Mouse (Mus musculus) stomach, postnatal 0 days (tissue): ENCODE measurements around the gene Ppm1j. TPM values are rescaled to one million over a fixed set of nuclear protein-coding genes. Genes with fewer than 3 reads are reported as not detected.

Experiments used
- ATAC-seq: fragments of 200-750 bp; cut with Nextera tagmentation; 2 replicates; pipeline ENCODE4 v1.8.0; 2017; ENCODE audit not compliant: low FRiP score, low TSS enrichment
- DNase-seq: peaks from one replicate; pipeline ENCODE4 v3.0.0-alpha.2; 2016; ENCODE audit warnings: low spot score
- H3K27ac ChIP-seq: fragments of 300-500 bp; sonication (generic); replicated peaks from 2 replicates; pipeline ENCODE4 v1.5.1; 2014; ENCODE audit warnings: mild to moderate bottlenecking, control low read depth
- H3K27me3 ChIP-seq: fragments of 300-500 bp; sonication (generic); 2 replicates; pipeline ENCODE4 v1.6.1; 2014; ENCODE audit warnings: low read length; ENCODE audit not compliant: control insufficient read depth, insufficient read depth
- H3K36me3 ChIP-seq: fragments of 300-500 bp; sonication (generic); 2 replicates; pipeline ENCODE4 v1.6.1; 2014; ENCODE audit warnings: low read length, mixed read lengths; ENCODE audit not compliant: control insufficient read depth, insufficient read depth
- H3K4me1 ChIP-seq: fragments of 300-500 bp; sonication (generic); replicated peaks from 2 replicates; pipeline ENCODE4 v1.6.1; 2014; ENCODE audit warnings: antibody characterized with exemption; ENCODE audit not compliant: control insufficient read depth, insufficient read depth
- H3K4me2 ChIP-seq: fragments of 300-500 bp; sonication (generic); replicated peaks from 2 replicates; pipeline ENCODE4 v1.6.1; 2014; ENCODE audit warnings: low read depth, mild to moderate bottlenecking, control low read depth, moderate library complexity
- H3K4me3 ChIP-seq: fragments of 300-500 bp; sonication (generic); 2 replicates; pipeline ENCODE4 v1.5.1; 2014; ENCODE audit warnings: low read depth, low read length, control low read depth
- H3K9ac ChIP-seq: fragments of 300-500 bp; sonication (generic); 2 replicates; pipeline ENCODE4 v1.6.1; 2014; ENCODE audit warnings: mild to moderate bottlenecking, low read length, control low read depth, mixed read lengths
- H3K9me3 ChIP-seq: fragments of 300-500 bp; sonication (generic); 2 replicates; pipeline ENCODE4 v1.6.1; 2016; ENCODE audit warnings: low read length; ENCODE audit not compliant: control insufficient read depth
- CTCF ChIP-seq: IDR thresholded peaks from 2 replicates; pipeline ENCODE4 v1.5.1; 2016; ENCODE audit warnings: antibody characterized with exemption, low read depth, mild to moderate bottlenecking, moderate library complexity
- EP300 ChIP-seq: optimal IDR thresholded peaks from 2 replicates; pipeline ENCODE3; 2016; ENCODE audit warnings: antibody characterized with exemption
- WGBS: fragments of 180-500 bp; shearing (Covaris S2); extraction: QIAGEN DNeasy Blood & Tissue Kit; methylation state at CpG from one replicate; pipeline ENCODE4 v1.1.7; 2014; 5-methylcytosine and 5-hydroxymethylcytosine counted together
- polyA plus RNA-seq: library from polyadenylated mRNA; unstranded; fragments of >200 nt; fragmentation: Nextera tagmentation; extraction: Ambion mirVana; gene quantifications from 2 replicates; pipeline ENCODE4 v1.2.1, GENCODE M21; 2015

The Ppm1j gene
- polyA plus RNA-seq, 1 experiment from 2014 or later: 2.4 TPM

GRCm38 (mm10) chr3:104767716-104768115 is 13.1 kb upstream of the Ppm1j start:
- 78% methylated on average over 4 of the region's 4 CpGs for WGBS
- no peak overlapping the region for H3K27ac ChIP-seq

GRCm38 (mm10) chr3:104769135-104769534 is 11.7 kb upstream of the Ppm1j start:
- H3K36me3 ChIP-seq: no peaks in the 10 kb centered on the region
- 64% methylated on average over 3 of the region's 3 CpGs for WGBS
- no peak overlapping the region for H3K9ac ChIP-seq
- no peak overlapping the region for H3K27ac ChIP-seq
- no peak for TF ChIP-seq EP300
- no peak for TF ChIP-seq CTCF
- no peak for DNase-seq
- H3K4me2 ChIP-seq: no peak overlapping the region
- no peak for ATAC-seq
- H3K27me3 ChIP-seq: no peaks in the 10 kb centered on the region
- no peaks in the 10 kb centered on the region for H3K9me3 ChIP-seq
- H3K4me1 ChIP-seq: no peaks in the 10 kb centered on the region
- H3K4me3 ChIP-seq: no peak overlapping the region

More at GRCm38 (mm10) chr3:104767716-104768115, 13.1 kb upstream of the Ppm1j start:
- H3K4me2 ChIP-seq: no peak overlapping the region
- H3K9me3 ChIP-seq: no peaks in the 10 kb centered on the region
- H3K9ac ChIP-seq: no peak overlapping the region
- no peaks in the 10 kb centered on the region for H3K36me3 ChIP-seq
- H3K4me3 ChIP-seq: no peak overlapping the region
- DNase-seq: no peak
- no peaks in the 10 kb centered on the region for H3K27me3 ChIP-seq
- TF ChIP-seq EP300 (no peak), CTCF (no peak)
- no peak for ATAC-seq
- no peaks in the 10 kb centered on the region for H3K4me1 ChIP-seq

- H3K27me3 ChIP-seq: no peaks in the 10 kb centered on the region
- H3K4me2 ChIP-seq: no peak overlapping the region
- H3K36me3 ChIP-seq: no peaks in the 10 kb centered on the region
- 53% methylated on average over 10 of the region's 10 CpGs for WGBS
- no peaks in the 10 kb centered on the region for H3K4me1 ChIP-seq
- H3K9me3 ChIP-seq: no peaks in the 10 kb centered on the region
- no peak overlapping the region for H3K27ac ChIP-seq
- H3K9ac ChIP-seq: no peak overlapping the region
- no peak overlapping the region for H3K4me3 ChIP-seq
- no peak for TF ChIP-seq EP300
- peak; percentile 85 for TF ChIP-seq CTCF
- peak; percentile 60 for DNase-seq
- peak; percentile 64; the same call in 1 of the 2 replicates for ATAC-seq
Observed at GRCm38 (mm10) chr3:104770035-104770434, 10.8 kb upstream of the Ppm1j start.

GRCm38 (mm10) chr3:104770918-104771317 is 9.9 kb upstream of the Ppm1j start:
- Histone ChIP-seq H3K4me2 (no peak overlapping the region), H3K27ac (no peak overlapping the region), H3K27me3 (no peaks in the 10 kb centered on the region), H3K9me3 (no peaks in the 10 kb centered on the region), H3K36me3 (no peaks in the 10 kb centered on the region), H3K4me1 (no peaks in the 10 kb centered on the region), H3K4me3 (no peak overlapping the region), H3K9ac (no peak overlapping the region)
- DNase-seq: no peak
- WGBS: 40% methylated on average over 3 of the region's 3 CpGs
- ATAC-seq: no peak
- no peak for TF ChIP-seq CTCF
- no peak for TF ChIP-seq EP300

- Histone ChIP-seq H3K4me2 (no peak overlapping the region), H3K4me3 (no peak overlapping the region), H3K36me3 (no peaks in the 10 kb centered on the region), H3K27me3 (no peaks in the 10 kb centered on the region), H3K4me1 (no peaks in the 10 kb centered on the region), H3K27ac (no peak overlapping the region), H3K9me3 (no peaks in the 10 kb centered on the region), H3K9ac (no peak overlapping the region)
- WGBS: 66% methylated on average over 6 of the region's 6 CpGs
- TF ChIP-seq EP300: no peak
- TF ChIP-seq CTCF: no peak
- DNase-seq (no peak), ATAC-seq (no peak)
Observed at GRCm38 (mm10) chr3:104771460-104771859, 9.4 kb upstream of the Ppm1j start.

GRCm38 (mm10) chr3:104773301-104773700 is 7.6 kb upstream of the Ppm1j start:
- H3K27me3 ChIP-seq: no peaks in the 10 kb centered on the region
- H3K4me3 ChIP-seq: no peak overlapping the region
- no peaks in the 10 kb centered on the region for H3K9me3 ChIP-seq
- no peak overlapping the region for H3K4me2 ChIP-seq
- no peaks in the 10 kb centered on the region for H3K36me3 ChIP-seq
- no peak overlapping the region for H3K27ac ChIP-seq
- no peak overlapping the region for H3K9ac ChIP-seq
- ATAC-seq: no peak
- no peaks in the 10 kb centered on the region for H3K4me1 ChIP-seq
- WGBS: 79% methylated on average over 7 of the region's 7 CpGs
- TF ChIP-seq CTCF: no peak
- TF ChIP-seq EP300: no peak
- DNase-seq: no peak
